Mouse (Mus musculus): Measurements from ENCODE around the gene Vmn1r40. TPM values are rescaled to one million over a fixed set of nuclear protein-coding genes. Genes with fewer than 3 reads are reported as not detected.

Vmn1r40 gene
- polyA plus RNA-seq, 1 experiment from 2014 or later: not detected

DNA sequence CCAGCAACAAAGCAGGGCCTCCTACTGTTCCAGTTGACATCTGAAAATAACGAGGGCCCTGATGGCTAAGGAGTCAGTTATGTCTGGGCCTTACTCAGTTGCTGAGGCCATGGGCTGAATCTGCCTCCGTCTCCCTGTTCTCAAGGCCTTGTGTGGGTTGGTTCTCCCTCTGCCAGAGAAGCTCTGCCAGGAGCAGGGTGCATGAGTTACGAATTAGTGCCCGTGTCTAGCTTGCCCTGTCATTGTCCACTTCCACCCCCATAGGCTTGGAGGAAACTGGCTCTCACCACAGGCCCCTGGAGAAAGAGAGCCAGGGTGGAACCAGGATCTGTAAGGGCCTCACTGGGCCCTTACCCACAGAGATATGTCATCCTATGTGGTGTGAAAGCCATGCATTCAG is 28.8 kb upstream of the Vmn1r40 start:
- H3K27ac ChIP-seq: no peak overlapping the region
- no peaks in the 10 kb centered on the region; the same call in 1 of the 2 replicates for H3K4me1 ChIP-seq (replicated peaks)
- no peaks in the 10 kb centered on the region for H3K27me3 ChIP-seq (ENCODE audit: insufficient read depth, poor library complexity, severe bottlenecking)
- no peak for DNase-seq (ENCODE audit: low spot score)
- no peaks in the 10 kb centered on the region for H3K9me3 ChIP-seq
- peaks cover 12% of the 10 kb centered on the region for H3K36me3 ChIP-seq
- no peak overlapping the region for H3K4me3 ChIP-seq
- WGBS: 77% methylated on average over 4 of the region's 4 CpGs

DNA sequence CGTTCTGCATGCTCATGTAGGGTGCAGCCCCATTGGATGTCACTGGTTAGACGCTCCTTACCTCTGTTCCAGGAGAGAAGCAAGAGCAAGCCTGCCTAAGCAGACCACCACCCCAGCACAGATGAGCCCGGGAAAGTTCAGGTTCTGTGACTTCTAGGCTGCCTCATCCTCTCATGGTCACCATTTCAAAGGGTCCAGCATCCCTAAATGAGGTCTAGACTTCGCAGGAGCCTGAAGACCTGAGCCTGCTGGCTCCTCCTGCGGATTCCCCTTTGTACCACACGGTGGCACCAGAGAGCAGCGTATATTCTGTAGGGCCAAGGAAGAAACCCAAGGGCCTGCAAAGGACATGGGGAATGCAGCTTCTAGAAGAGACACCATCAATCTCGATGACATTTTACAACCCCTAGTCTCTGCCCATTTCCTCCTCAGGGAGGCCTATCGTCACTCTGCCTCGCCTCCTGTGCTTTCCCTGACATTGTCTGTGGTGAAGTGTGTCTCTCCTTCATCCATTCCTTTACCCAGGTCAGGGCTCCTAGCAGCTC is 28.0 kb upstream of the Vmn1r40 start:
- Histone ChIP-seq H3K27ac (no peak overlapping the region), H3K4me3 (no peak overlapping the region), H3K36me3 (peaks cover 12% of the 10 kb centered on the region), H3K27me3 (ENCODE audit: insufficient read depth, poor library complexity, severe bottlenecking) (no peaks in the 10 kb centered on the region), H3K9me3 (no peaks in the 10 kb centered on the region), H3K4me1 (replicated peaks) (no peaks in the 10 kb centered on the region; the same call in 1 of the 2 replicates)
- DNase-seq (ENCODE audit: low spot score): peak; percentile 74
- 24% methylated on average over 10 of the region's 10 CpGs for WGBS

DNA sequence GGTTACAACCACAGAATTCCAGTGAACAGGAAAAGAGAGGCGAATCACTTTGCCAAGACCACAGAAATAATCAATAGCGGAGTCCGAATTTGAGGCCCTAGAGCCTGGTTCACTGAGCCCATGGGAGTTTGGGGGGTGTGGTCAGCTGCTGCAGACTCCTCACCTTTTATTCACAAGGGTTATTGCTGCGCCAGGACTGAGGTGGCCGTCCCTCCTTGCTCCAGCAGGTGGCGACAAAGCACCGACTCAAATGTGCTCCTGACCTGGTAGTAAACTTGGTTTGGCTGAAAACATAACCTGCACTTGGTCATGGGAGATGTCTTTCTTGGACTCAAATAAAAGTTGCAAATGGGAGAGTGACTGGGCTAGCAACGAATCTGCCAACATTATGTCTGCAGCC is 27.2 kb upstream of the Vmn1r40 start:
- Histone ChIP-seq H3K9me3 (no peaks in the 10 kb centered on the region), H3K27ac (no peak overlapping the region), H3K27me3 (ENCODE audit: insufficient read depth, poor library complexity, severe bottlenecking) (no peaks in the 10 kb centered on the region), H3K4me1 (replicated peaks) (no peaks in the 10 kb centered on the region; the same call in 1 of the 2 replicates), H3K36me3 (peaks cover 8% of the 10 kb centered on the region), H3K4me3 (no peak overlapping the region)
- 10% methylated on average over 8 of the region's 8 CpGs for WGBS
- DNase-seq (ENCODE audit: low spot score): peak; percentile 86

DNA sequence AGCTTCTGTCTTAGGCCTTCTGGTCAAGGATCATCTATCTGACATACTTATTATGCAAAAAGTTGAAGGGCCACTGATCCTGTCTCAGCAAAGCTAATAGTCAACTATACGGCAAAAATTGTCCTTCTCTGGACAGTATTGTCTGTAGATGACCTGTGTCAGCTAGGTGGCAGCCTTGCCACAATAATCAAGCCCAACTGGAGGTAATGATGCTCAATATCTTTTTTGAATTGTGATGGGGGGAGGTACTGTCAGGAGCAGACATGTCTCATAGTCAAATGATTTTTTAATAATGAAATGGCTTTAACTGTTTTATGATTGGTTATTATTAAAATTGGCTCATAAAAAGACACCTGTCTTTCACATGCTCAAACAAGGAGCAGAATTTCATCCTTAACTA is 23.1 kb upstream of the Vmn1r40 start:
- no peak for DNase-seq (ENCODE audit: low spot score)
- H3K9me3 ChIP-seq: no peaks in the 10 kb centered on the region
- no peak overlapping the region for H3K4me3 ChIP-seq
- H3K36me3 ChIP-seq: no peaks in the 10 kb centered on the region
- H3K4me1 ChIP-seq (replicated peaks): no peaks in the 10 kb centered on the region; the same call in 1 of the 2 replicates
- no peaks in the 10 kb centered on the region for H3K27me3 ChIP-seq (ENCODE audit: insufficient read depth, poor library complexity, severe bottlenecking)
- 60% methylated on average over 1 of the region's 1 CpGs for WGBS
- H3K27ac ChIP-seq: no peak overlapping the region

DNA sequence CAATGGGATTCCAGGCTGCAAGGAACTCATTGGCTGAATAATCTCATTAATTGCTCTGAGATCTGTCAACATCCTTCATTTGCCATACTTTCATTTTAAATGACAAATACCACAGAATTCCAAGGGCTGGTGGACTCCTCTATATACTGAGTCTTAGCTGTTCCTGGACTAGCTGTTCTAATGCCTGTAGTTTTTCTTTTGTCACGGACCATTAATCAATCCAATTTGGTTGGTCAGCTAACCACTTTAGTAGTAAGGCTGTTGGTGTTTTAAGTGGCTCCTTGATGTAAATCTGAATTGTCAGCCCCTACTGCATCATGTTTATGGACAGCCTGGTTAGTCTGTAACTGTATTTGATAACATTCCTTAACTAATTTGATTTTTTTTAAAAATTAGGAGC is 20.2 kb upstream of the Vmn1r40 start:
- DNase-seq (ENCODE audit: low spot score): no peak
- Histone ChIP-seq H3K9me3 (no peaks in the 10 kb centered on the region), H3K27ac (no peak overlapping the region), H3K4me3 (no peak overlapping the region), H3K27me3 (ENCODE audit: insufficient read depth, poor library complexity, severe bottlenecking) (no peaks in the 10 kb centered on the region), H3K36me3 (no peaks in the 10 kb centered on the region), H3K4me1 (replicated peaks) (no peaks in the 10 kb centered on the region)
- 75% methylated on average over 1 of the region's 1 CpGs for WGBS

DNA sequence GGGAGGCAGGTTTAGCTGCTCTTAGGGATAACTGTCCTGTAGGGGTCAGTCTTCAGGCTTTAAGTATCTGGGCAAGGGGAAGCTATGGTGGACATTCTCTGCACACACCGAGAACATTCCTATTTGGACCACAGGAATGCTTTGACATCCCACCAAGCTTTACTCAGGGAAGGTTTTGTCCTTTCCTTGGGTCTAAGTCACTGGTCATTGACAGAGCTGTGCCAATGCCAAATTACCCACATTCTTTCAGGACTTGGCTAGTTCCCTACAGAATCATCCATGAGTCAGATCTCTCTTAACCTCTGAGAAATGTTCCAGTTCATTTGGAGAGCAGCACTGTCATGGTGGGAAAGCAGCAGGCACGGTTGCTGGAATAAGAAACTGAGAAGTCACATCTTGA is 716 bp upstream of the Vmn1r40 start:
- Histone ChIP-seq H3K4me3 (no peak overlapping the region), H3K9me3 (no peaks in the 10 kb centered on the region), H3K36me3 (no peaks in the 10 kb centered on the region), H3K4me1 (replicated peaks) (no peaks in the 10 kb centered on the region), H3K27me3 (ENCODE audit: insufficient read depth, poor library complexity, severe bottlenecking) (no peaks in the 10 kb centered on the region), H3K27ac (no peak overlapping the region)
- DNase-seq (ENCODE audit: low spot score): no peak
- 74% methylated on average over 2 of the region's 2 CpGs for WGBS

DNA sequence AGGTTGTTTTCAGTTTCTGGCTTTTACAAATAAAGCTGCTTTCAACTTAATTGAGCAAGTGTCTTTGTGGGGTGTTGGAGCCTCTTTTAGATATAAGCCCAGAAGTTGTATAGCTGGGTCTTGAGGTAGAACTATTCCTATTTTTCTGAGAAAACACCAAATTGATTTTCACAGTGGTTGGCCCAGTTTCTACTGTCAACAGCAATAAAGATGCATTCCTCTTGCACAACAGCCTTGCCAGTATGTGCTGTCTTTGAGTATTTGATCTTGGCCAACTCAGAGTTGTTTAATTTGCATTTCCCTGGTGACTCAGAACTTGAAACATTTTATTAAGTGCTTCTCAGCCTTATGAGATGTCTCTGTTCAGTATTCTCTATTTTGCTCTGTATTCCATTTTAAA is 10.7 kb downstream of the Vmn1r40 start:
- Histone ChIP-seq H3K27me3 (ENCODE audit: insufficient read depth, poor library complexity, severe bottlenecking) (no peaks in the 10 kb centered on the region), H3K4me1 (replicated peaks) (no peaks in the 10 kb centered on the region), H3K9me3 (0 out of 2 replicates have a peak, but pooled peaks cover 6% of the 10 kb centered on the region), H3K4me3 (no peak overlapping the region), H3K36me3 (no peaks in the 10 kb centered on the region), H3K27ac (no peak overlapping the region)
- no peak for DNase-seq (ENCODE audit: low spot score)

DNA sequence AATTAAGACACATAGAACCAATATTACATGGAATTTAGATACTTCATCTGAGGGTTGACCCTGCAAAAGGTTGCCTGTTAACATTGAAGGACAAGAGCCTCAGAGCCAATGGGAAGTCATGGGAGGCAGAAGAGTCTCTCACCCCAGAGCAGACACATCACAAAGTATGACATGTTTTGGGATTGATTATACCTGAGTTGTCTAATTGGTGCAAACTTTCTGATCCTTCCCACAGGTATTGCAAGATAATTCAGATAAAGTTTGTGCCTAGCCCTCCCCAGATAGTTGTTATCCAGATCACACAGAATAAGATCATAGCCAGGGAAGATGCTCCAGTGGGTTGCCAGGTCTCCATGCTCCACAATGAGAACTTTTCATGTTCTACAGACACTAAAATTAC is 33.1 kb downstream of the Vmn1r40 start, which contains the start of gene Vmn1r41:
Gene Vmn1r41 (plus strand): TSS at position 301 of the 400 bp plus-strand sequence.
- Histone ChIP-seq H3K27me3 (ENCODE audit: insufficient read depth, poor library complexity, severe bottlenecking) (no peaks in the 10 kb centered on the region), H3K4me3 (no peak within 1 kb of the TSS), H3K36me3 (no peaks in the 10 kb centered on the region), H3K4me1 (replicated peaks) (no peaks in the 10 kb centered on the region), H3K27ac (no peak within 1 kb of the TSS), H3K9me3 (peaks cover 6% of the 10 kb centered on the region; the same call in 1 of the 2 replicates)
- no peak for DNase-seq (ENCODE audit: low spot score)

DNA sequence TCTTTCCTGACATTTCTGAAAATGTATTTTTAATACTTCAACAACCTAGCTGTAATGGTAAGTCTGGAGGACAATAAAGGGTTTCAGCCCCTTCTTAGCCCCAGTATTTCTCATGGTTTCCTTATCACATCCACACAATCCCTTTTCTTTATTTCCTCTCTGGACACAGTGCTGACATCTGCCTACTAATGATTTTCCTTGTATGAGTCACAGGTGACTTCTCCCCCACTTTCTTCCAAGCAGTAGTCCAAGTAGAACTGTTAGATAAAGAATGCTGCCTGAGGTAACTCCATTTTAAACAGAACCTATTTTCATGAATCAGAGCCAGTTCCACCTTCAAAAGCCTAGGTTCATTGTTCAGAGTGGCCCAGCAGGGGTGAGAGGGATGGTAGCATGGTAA is 35.5 kb downstream of the Vmn1r40 start:
- H3K27me3 ChIP-seq (ENCODE audit: insufficient read depth, poor library complexity, severe bottlenecking): no peaks in the 10 kb centered on the region
- H3K4me1 ChIP-seq (replicated peaks): no peaks in the 10 kb centered on the region
- H3K36me3 ChIP-seq: no peaks in the 10 kb centered on the region
- H3K27ac ChIP-seq: no peak overlapping the region
- no peak overlapping the region for H3K4me3 ChIP-seq
- no peak for DNase-seq (ENCODE audit: low spot score)
- H3K9me3 ChIP-seq: peaks cover 6% of the 10 kb centered on the region; the same call in 1 of the 2 replicates

Other genes with a start within 250 kb of the Vmn1r40 start
- 89.0 and 103 TPM in 2 replicates for gene Chchd6, start 111.9 kb upstream of the Vmn1r40 start, polyA plus RNA-seq (2016; fragmentation: Nextera tagmentation; extraction: Ambion mirVana)
- 9.9 and 12.0 TPM in 2 replicates for gene Txnrd3, start 63.6 kb upstream of the Vmn1r40 start, polyA plus RNA-seq (2016; fragmentation: Nextera tagmentation; extraction: Ambion mirVana)
- not detected in 2 replicates for gene Vmn1r41, start 33.2 kb downstream of the Vmn1r40 start, polyA plus RNA-seq (2016; fragmentation: Nextera tagmentation; extraction: Ambion mirVana)
- gene Vmn1r42, start 168.9 kb downstream of the Vmn1r40 start, polyA plus RNA-seq (2016; fragmentation: Nextera tagmentation; extraction: Ambion mirVana): not detected in 2 replicates
- not detected in 2 replicates for gene Vmn1r43, start 168.9 kb downstream of the Vmn1r40 start, polyA plus RNA-seq (2016; fragmentation: Nextera tagmentation; extraction: Ambion mirVana)
- gene Vmn1r44, start 176.1 kb downstream of the Vmn1r40 start, polyA plus RNA-seq (2016; fragmentation: Nextera tagmentation; extraction: Ambion mirVana): not detected in 2 replicates
- not detected in 2 replicates for gene Vmn1r45, start 233.1 kb downstream of the Vmn1r40 start, polyA plus RNA-seq (2016; fragmentation: Nextera tagmentation; extraction: Ambion mirVana)